Mouse (Mus musculus): ENCODE results near the gene Prtn3. TPM values are rescaled to one million over a fixed set of nuclear protein-coding genes. Genes with fewer than 3 reads are reported as not detected.
"Not testable (repeated sequence)": the region's sequence is repeated elsewhere in the genome, so short reads cannot be mapped to it uniquely, and the experiment has no call there.

The Prtn3 gene
- polyA plus RNA-seq, 1 experiment from 2014 or later: 9.4 TPM

DNA sequence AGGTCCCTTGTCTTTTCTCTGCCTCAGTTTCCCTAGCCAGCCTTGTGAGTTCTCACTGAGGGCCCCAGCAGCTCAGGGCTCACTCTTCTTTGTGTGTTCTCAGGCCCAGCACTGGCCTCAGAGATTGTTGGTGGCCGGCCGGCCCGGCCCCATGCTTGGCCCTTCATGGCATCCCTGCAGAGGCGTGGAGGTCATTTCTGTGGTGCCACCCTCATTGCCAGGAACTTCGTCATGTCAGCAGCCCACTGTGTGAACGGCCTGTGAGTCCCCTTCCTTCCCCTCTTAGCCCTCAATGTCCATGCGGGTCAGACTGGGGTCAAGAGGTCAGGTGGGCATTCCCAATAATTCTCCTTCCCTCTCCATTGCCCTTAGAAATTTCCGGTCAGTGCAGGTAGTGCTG lies 12.3 kb downstream of the Prtn3 start:
- 83% methylated on average over 8 of the region's 8 CpGs for WGBS
- Histone ChIP-seq H3K4me3 (ENCODE audit: low read depth, low read length) (no peak overlapping the region), H3K4me2 (replicated peaks; ENCODE audit: low read depth, low read length) (no peak overlapping the region), H3K27me3 (ENCODE audit: control insufficient read depth, insufficient read depth, low read length) (peaks cover 12% of the 10 kb centered on the region), H3K27ac (ENCODE audit: low read depth, low read length) (no peak overlapping the region), H3K9me3 (ENCODE audit: control insufficient read depth, low read length) (no peaks in the 10 kb centered on the region), H3K4me1 (replicated peaks; ENCODE audit: control insufficient read depth, insufficient read depth, low read length) (0 out of 2 replicates have a peak, but pooled peaks cover 2% of the 10 kb centered on the region), H3K36me3 (ENCODE audit: control insufficient read depth, insufficient read depth, low read length) (no peaks in the 10 kb centered on the region), H3K9ac (ENCODE audit: low read depth, low read length) (no peak overlapping the region)
- no peak for DNase-seq (ENCODE audit: low spot score)
- ATAC-seq (ENCODE audit: low FRiP score): no peak

DNA sequence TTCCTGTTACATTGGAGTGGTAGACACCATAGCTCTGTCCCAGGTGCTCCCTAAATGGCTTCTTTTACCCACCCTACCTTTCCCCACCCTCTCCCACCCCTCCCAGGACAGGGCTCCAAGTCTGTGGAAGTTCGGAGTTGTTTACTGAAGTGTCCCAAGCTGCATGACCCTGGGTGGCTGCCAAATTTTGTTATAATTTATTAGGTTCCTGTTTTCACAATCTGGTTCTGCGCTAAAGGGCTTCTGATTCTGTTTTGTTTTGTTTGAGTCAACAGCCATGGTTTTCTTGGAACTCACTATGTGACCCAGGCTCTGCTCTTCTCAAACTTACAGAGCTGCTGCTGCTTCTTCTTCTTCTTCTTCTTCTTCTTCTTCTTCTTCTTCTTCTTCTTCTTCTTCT lies 15.1 kb downstream of the Prtn3 start:
- H3K36me3 ChIP-seq (ENCODE audit: control insufficient read depth, insufficient read depth, low read length): no peaks in the 10 kb centered on the region
- H3K9me3 ChIP-seq (ENCODE audit: control insufficient read depth, low read length): no peaks in the 10 kb centered on the region
- no peak for DNase-seq (ENCODE audit: low spot score)
- 92% methylated on average over 2 of the region's 2 CpGs for WGBS
- no peak overlapping the region for H3K4me2 ChIP-seq (replicated peaks; ENCODE audit: low read depth, low read length)
- no peak overlapping the region for H3K27ac ChIP-seq (ENCODE audit: low read depth, low read length)
- H3K9ac ChIP-seq (ENCODE audit: low read depth, low read length): no peak overlapping the region
- H3K27me3 ChIP-seq (ENCODE audit: control insufficient read depth, insufficient read depth, low read length): no peaks in the 10 kb centered on the region
- H3K4me1 ChIP-seq (replicated peaks; ENCODE audit: control insufficient read depth, insufficient read depth, low read length): no peaks in the 10 kb centered on the region
- ATAC-seq (ENCODE audit: low FRiP score): no peak
- H3K4me3 ChIP-seq (ENCODE audit: low read depth, low read length): no peak overlapping the region

DNA sequence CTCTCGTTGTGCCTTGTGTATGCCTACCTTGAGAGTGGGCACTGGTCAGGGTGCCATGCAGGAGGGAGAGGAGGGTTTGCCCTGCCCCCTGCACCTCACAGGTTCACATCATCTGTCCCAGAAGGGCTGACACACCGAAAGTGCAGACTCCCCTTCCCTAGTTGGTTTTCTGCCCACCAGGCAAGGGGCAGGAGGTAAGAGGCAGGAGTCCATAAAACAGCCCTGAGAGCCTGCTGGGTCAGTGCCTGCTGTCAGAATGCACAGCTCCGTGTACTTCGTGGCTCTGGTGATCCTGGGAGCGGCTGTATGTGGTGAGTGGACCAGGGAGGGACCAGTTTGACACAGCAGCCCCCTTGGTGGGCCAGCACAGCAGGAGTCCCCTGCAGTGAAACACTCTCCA lies 16.4 kb downstream of the Prtn3 start, which contains the start of gene Cfd:
TSS of gene Cfd (plus strand) at position 184 of the 400 bp plus-strand sequence.
- DNase-seq (ENCODE audit: low spot score) (no peak), ATAC-seq (ENCODE audit: low FRiP score) (no peak)
- H3K9me3 ChIP-seq (ENCODE audit: control insufficient read depth, low read length): no peaks in the 10 kb centered on the region
- no peak within 1 kb of the TSS for H3K4me3 ChIP-seq (ENCODE audit: low read depth, low read length)
- WGBS: 43% methylated on average over 5 of the region's 5 CpGs
- no peaks in the 10 kb centered on the region for H3K27me3 ChIP-seq (ENCODE audit: control insufficient read depth, insufficient read depth, low read length)
- no peak within 1 kb of the TSS for H3K27ac ChIP-seq (ENCODE audit: low read depth, low read length)
- H3K4me2 ChIP-seq (replicated peaks; ENCODE audit: low read depth, low read length): no peak within 1 kb of the TSS
- H3K36me3 ChIP-seq (ENCODE audit: control insufficient read depth, insufficient read depth, low read length): no peaks in the 10 kb centered on the region
- no peaks in the 10 kb centered on the region for H3K4me1 ChIP-seq (replicated peaks; ENCODE audit: control insufficient read depth, insufficient read depth, low read length)
- H3K9ac ChIP-seq (ENCODE audit: low read depth, low read length): no peak within 1 kb of the TSS

DNA sequence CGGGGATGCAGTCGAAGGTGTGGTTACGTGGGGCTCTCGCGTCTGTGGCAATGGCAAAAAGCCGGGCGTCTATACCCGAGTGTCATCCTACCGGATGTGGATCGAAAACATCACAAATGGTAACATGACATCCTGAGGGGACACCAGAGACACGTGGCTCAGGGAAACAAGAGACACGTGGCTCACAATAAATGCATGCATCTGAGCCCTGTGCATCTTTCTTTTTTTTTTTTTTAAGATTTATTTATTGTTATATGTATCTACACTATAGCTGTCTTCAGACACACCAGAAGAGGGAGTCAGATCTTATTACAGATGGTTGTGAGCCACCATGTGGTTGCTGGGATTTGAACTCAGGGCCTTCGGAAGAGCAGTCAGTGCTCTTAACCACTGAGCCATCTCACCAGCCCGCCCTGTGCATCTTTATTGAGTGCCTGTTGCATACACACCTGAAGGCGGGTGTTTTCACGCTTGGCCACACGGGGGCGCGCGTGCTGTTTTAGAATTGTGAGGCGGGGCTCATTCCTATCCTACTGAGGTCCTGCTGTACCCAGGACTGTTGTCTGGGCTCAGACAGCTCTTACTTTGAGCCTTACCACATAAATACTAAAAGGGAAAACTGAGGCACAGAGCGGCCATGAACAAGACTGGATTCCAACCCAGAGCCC lies 18.3 kb downstream of the Prtn3 start:
- H3K9me3 ChIP-seq (ENCODE audit: control insufficient read depth, low read length); H3K4me2 ChIP-seq (replicated peaks; ENCODE audit: low read depth, low read length); H3K9ac ChIP-seq (ENCODE audit: low read depth, low read length); H3K27ac ChIP-seq (ENCODE audit: low read depth, low read length); H3K4me3 ChIP-seq (ENCODE audit: low read depth, low read length); H3K4me1 ChIP-seq (replicated peaks; ENCODE audit: control insufficient read depth, insufficient read depth, low read length); H3K27me3 ChIP-seq (ENCODE audit: control insufficient read depth, insufficient read depth, low read length); H3K36me3 ChIP-seq (ENCODE audit: control insufficient read depth, insufficient read depth, low read length): not testable (repeated sequence)
- DNase-seq (ENCODE audit: low spot score) (peak; percentile 91), ATAC-seq (ENCODE audit: low FRiP score) (peak; percentile 62)
- 44% methylated on average over 22 of the region's 22 CpGs for WGBS

DNA sequence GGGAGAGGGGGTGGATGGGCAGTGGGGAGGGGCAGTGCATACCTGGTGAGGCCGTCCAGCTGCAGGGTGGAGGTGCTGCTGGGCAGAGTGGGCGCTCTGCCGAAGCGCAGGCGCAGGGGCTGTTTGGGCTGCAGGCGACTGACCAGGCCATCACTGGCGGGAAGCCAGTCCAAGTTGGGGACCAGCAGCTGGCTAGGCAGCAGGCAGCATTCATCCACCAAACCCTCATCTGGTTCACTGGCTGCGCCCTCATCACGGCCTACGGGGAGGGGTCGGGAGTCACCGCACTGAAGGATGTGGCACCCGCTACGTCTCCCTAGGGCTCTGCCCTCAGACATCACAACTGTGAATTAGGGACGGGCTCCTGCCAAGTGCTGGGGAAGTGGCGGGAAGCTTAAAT lies 22.0 kb downstream of the Prtn3 start:
- Histone ChIP-seq H3K27ac (ENCODE audit: low read depth, low read length) (no peak overlapping the region), H3K9me3 (ENCODE audit: control insufficient read depth, low read length) (no peaks in the 10 kb centered on the region), H3K36me3 (ENCODE audit: control insufficient read depth, insufficient read depth, low read length) (no peaks in the 10 kb centered on the region), H3K4me2 (replicated peaks; ENCODE audit: low read depth, low read length) (no peak overlapping the region), H3K4me1 (replicated peaks; ENCODE audit: control insufficient read depth, insufficient read depth, low read length) (peaks cover 5% of the 10 kb centered on the region), H3K9ac (ENCODE audit: low read depth, low read length) (no peak overlapping the region), H3K4me3 (ENCODE audit: low read depth, low read length) (no peak overlapping the region), H3K27me3 (ENCODE audit: control insufficient read depth, insufficient read depth, low read length) (peaks cover 4% of the 10 kb centered on the region; the same call in 1 of the 2 replicates)
- DNase-seq (ENCODE audit: low spot score) (no peak), ATAC-seq (ENCODE audit: low FRiP score) (no peak)
- 93% methylated on average over 16 of the region's 16 CpGs for WGBS

DNA sequence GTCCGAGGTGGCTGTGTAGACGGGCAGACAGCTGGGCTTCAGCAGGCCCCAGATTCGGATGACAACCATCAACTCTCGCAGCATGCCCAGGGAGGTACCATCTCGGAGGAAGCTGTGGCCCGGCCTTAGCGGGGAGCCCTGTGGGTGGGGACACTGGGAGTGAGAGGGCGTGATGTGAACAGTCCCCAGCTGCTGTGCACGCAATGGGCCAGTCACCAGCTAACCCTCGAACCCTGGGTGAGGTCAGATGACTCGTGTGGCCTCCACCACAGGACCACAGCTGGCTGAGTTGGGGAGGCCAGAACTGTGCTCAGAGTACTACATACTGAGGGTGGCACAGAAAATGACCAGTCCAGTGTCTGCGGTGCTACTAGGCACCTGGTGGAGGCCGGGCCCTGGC lies 22.5 kb downstream of the Prtn3 start:
- Histone ChIP-seq H3K4me3 (ENCODE audit: low read depth, low read length) (no peak overlapping the region), H3K9me3 (ENCODE audit: control insufficient read depth, low read length) (no peaks in the 10 kb centered on the region), H3K36me3 (ENCODE audit: control insufficient read depth, insufficient read depth, low read length) (no peaks in the 10 kb centered on the region), H3K4me2 (replicated peaks; ENCODE audit: low read depth, low read length) (no peak overlapping the region), H3K27ac (ENCODE audit: low read depth, low read length) (no peak overlapping the region), H3K9ac (ENCODE audit: low read depth, low read length) (no peak overlapping the region), H3K4me1 (replicated peaks; ENCODE audit: control insufficient read depth, insufficient read depth, low read length) (peaks cover 7% of the 10 kb centered on the region), H3K27me3 (ENCODE audit: control insufficient read depth, insufficient read depth, low read length) (peaks cover 4% of the 10 kb centered on the region; the same call in 1 of the 2 replicates)
- ATAC-seq (ENCODE audit: low FRiP score): no peak
- no peak for DNase-seq (ENCODE audit: low spot score)
- 85% methylated on average over 13 of the region's 13 CpGs for WGBS

DNA sequence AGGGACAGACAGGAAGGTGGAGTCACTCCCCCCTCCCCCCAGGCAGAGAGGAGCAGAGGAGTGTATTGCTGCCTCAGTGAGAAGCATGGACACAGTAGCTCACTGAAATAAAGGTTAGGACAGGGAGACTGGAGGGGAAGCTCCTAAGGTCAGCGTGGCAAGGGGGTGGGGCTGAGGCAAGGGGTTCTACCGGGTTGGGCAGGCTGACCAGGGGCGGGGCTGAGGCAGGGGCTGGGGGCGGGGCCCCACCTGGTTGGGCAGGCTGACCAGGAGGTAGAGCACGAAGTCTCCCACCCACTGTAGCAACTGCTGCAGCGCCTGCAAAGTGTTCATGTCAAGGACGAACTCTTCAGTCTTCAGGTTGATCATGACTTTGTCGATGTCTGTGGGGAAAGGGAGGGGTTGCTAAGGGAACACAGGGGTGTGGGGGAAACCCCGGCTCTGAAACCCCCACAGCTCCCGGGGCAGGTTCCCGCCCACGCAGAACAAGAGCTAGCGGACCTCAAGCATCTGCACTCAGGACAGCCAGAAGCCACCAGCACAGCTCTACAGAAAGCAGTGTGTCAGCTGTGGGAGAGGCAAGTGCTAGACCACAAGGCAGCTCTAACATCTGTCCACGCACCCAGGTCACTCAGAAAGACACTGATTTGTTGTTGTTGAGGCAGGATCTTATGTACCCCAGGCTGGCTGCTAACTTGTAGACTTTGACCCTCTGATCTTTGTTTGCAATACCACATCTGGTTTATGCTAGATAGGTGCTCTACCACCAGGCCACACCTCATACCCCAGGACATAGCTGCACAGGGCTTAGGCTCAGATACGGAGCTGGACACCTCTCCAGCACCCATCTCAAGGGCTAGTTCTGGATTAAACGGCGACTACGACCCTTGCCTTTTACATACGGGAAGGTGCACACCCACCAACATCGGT lies 23.3 kb downstream of the Prtn3 start:
- ATAC-seq (ENCODE audit: low FRiP score) (no peak), DNase-seq (ENCODE audit: low spot score) (no peak)
- peaks cover 7% of the 10 kb centered on the region for H3K4me1 ChIP-seq (replicated peaks; ENCODE audit: control insufficient read depth, insufficient read depth, low read length)
- H3K36me3 ChIP-seq (ENCODE audit: control insufficient read depth, insufficient read depth, low read length): peaks cover under 1% of the 10 kb centered on the region; the same call in 1 of the 2 replicates
- H3K4me3 ChIP-seq (ENCODE audit: low read depth, low read length): no peak overlapping the region
- H3K27ac ChIP-seq (ENCODE audit: low read depth, low read length): no peak overlapping the region
- 57% methylated on average over 20 of the region's 20 CpGs for WGBS
- H3K4me2 ChIP-seq (replicated peaks; ENCODE audit: low read depth, low read length): no peak overlapping the region
- peaks cover 4% of the 10 kb centered on the region; the same call in 1 of the 2 replicates for H3K27me3 ChIP-seq (ENCODE audit: control insufficient read depth, insufficient read depth, low read length)
- no peak overlapping the region for H3K9ac ChIP-seq (ENCODE audit: low read depth, low read length)
- no peaks in the 10 kb centered on the region for H3K9me3 ChIP-seq (ENCODE audit: control insufficient read depth, low read length)

DNA sequence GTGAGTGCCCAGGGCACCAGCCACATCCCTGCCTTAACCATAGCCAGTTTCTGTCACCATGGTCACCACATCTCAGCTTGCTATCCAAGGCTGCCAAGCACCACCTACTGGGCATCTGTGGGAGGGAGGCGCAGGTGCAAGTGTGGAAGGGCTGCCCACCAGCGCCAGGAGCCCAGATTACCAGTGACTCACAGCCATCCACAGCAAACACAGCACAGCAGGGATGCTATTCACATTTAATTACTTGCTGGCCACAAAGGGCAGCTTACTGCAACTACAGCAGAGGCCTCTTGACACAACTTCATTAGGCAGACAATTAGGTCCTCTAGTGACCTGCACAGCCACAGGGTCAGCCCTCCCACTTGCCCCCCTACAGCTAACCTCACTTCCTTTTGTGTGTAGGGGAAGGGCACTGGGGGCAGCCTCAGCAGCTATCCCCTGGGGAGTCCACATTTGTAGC lies 26.7 kb downstream of the Prtn3 start:
- Histone ChIP-seq H3K4me3 (ENCODE audit: low read depth, low read length) (no peak overlapping the region), H3K9ac (ENCODE audit: low read depth, low read length) (0 out of 2 replicates have a peak overlapping the region, but pooled peaks have one; percentile 23), H3K27me3 (ENCODE audit: control insufficient read depth, insufficient read depth, low read length) (peaks cover 4% of the 10 kb centered on the region; the same call in 1 of the 2 replicates), H3K4me2 (replicated peaks; ENCODE audit: low read depth, low read length) (no peak overlapping the region), H3K4me1 (replicated peaks; ENCODE audit: control insufficient read depth, insufficient read depth, low read length) (peaks cover 7% of the 10 kb centered on the region), H3K27ac (ENCODE audit: low read depth, low read length) (0 out of 2 replicates have a peak overlapping the region, but pooled peaks have one; percentile 36), H3K36me3 (ENCODE audit: control insufficient read depth, insufficient read depth, low read length) (peaks cover 3% of the 10 kb centered on the region; the same call in 1 of the 2 replicates), H3K9me3 (ENCODE audit: control insufficient read depth, low read length) (no peaks in the 10 kb centered on the region)
- ATAC-seq (ENCODE audit: low FRiP score) (peak; percentile 55), DNase-seq (ENCODE audit: low spot score) (peak; percentile 54)
- WGBS: 15% methylated on average over 2 of the region's 2 CpGs
